Mouse (Mus musculus) MEL (cell line): ENCODE data around the gene Kctd10. TPM values are rescaled to one million over a fixed set of nuclear protein-coding genes. Genes with fewer than 3 reads are reported as not detected.

ENCODE experiments used
- DNase-seq: peaks from one replicate; pipeline ENCODE4 v3.0.0; 2011; ENCODE audit warnings: low read depth, low spot score
- H3K27ac ChIP-seq: 2 replicates; pipeline ENCODE4 v1.5.1; 2012; ENCODE audit warnings: low read depth, mild to moderate bottlenecking, control low read depth, low read length, moderate library complexity; ENCODE audit not compliant: control insufficient read depth
- H3K27me3 ChIP-seq, 2 experiments: fragments of 150-350 bp in 1 of 2; sonication (generic) in 1 of 2; 2 replicates each; pipeline ENCODE4 v1.6.1; 2012; ENCODE audit warnings: low read length in 2 of 2, mild to moderate bottlenecking in 2 of 2, improper control_type of control experiment in 1 of 2, moderate library complexity in 1 of 2; ENCODE audit not compliant: insufficient read depth in 2 of 2, control insufficient read depth in 1 of 2
- H3K36me3 ChIP-seq, 2 experiments: 2 replicates each; pipeline ENCODE4 v1.6.1; 2012 to 2014; ENCODE audit warnings: low read length in 2 of 2, improper control_type of control experiment in 1 of 2, inconsistent platforms in 1 of 2, mild to moderate bottlenecking in 1 of 2; ENCODE audit not compliant: insufficient read depth in 2 of 2, control insufficient read depth in 1 of 2
- H3K4me1 ChIP-seq, 2 experiments: fragments of 150-350 bp in 1 of 2; sonication (generic) in 1 of 2; 2 replicates each; pipeline ENCODE4 v1.6.1; 2012; ENCODE audit warnings: low read length in 2 of 2, improper control_type of control experiment in 1 of 2, mild to moderate bottlenecking in 1 of 2; ENCODE audit not compliant: insufficient read depth in 2 of 2, control insufficient read depth in 1 of 2
- H3K4me3 ChIP-seq, 2 experiments: fragments of 150-350 bp in 1 of 2; sonication (generic) in 1 of 2; 2 replicates each; pipeline ENCODE4 v1.5.1; 2012; ENCODE audit warnings: low read depth in 2 of 2, low read length in 2 of 2, mild to moderate bottlenecking in 2 of 2, moderate library complexity in 2 of 2, control low read depth in 1 of 2, improper control_type of control experiment in 1 of 2; ENCODE audit not compliant: control insufficient read depth in 1 of 2, insufficient read depth in 1 of 2
- H3K79me2 ChIP-seq: 2 replicates; pipeline ENCODE4 v1.6.1; 2012; ENCODE audit warnings: mild to moderate bottlenecking, low read length, moderate library complexity; ENCODE audit not compliant: control insufficient read depth, poor library complexity, insufficient read depth
- H3K9ac ChIP-seq: 2 replicates; pipeline ENCODE4 v1.6.1; 2012; ENCODE audit warnings: low read depth, mild to moderate bottlenecking, control low read depth, low read length, moderate library complexity; ENCODE audit not compliant: control insufficient read depth, poor library complexity, severe bottlenecking
- H3K9me3 ChIP-seq: fragments of 150-350 bp; sonication (generic); replicated peaks from 2 replicates; pipeline ENCODE4 v1.6.1; 2012; ENCODE audit warnings: mild to moderate bottlenecking, low read length, improper control_type of control experiment, moderate library complexity; ENCODE audit not compliant: insufficient read depth
- BHLHE40 ChIP-seq: IDR thresholded peaks from 2 replicates; pipeline ENCODE4 v1.6.1; 2012; ENCODE audit warnings: low read depth, mild to moderate bottlenecking, inconsistent platforms, low read length, improper control_type of control experiment, borderline replicate concordance
- CTCF ChIP-seq, 3 experiments: IDR thresholded peaks in 2 of 3; conservative IDR thresholded peaks in 1 of 3; 2 replicates each; pipeline ENCODE4 v1.5.1; 2011 to 2012; ENCODE audit warnings: low read length in 3 of 3, low read depth in 2 of 3, mild to moderate bottlenecking in 2 of 3, improper control_type of control experiment in 1 of 3, inconsistent platforms in 1 of 3, mixed read lengths in 1 of 3, moderate library complexity in 1 of 3; ENCODE audit not compliant: control insufficient read depth in 1 of 3, insufficient read depth in 1 of 3, poor library complexity in 1 of 3, severe bottlenecking in 1 of 3
- ETS1 ChIP-seq: IDR thresholded peaks from 2 replicates; pipeline ENCODE4 v1.6.1; 2012; ENCODE audit warnings: low read depth, mild to moderate bottlenecking, inconsistent platforms, low read length, improper control_type of control experiment, moderate library complexity
- GABPA ChIP-seq: IDR thresholded peaks from 2 replicates; pipeline ENCODE4 v1.6.1; 2012; ENCODE audit warnings: low read depth, mild to moderate bottlenecking, inconsistent platforms, low read length, improper control_type of control experiment, moderate library complexity
- GATA1 ChIP-seq: IDR thresholded peaks from 2 replicates; pipeline ENCODE4 v1.6.1; 2011; ENCODE audit warnings: low read depth, low read length, improper control_type of control experiment
- HCFC1 ChIP-seq: IDR thresholded peaks from 2 replicates; pipeline ENCODE4 v1.6.1; 2012; ENCODE audit warnings: low read depth, mild to moderate bottlenecking, inconsistent platforms, low read length, improper control_type of control experiment, moderate library complexity
- MAX ChIP-seq: IDR thresholded peaks from 2 replicates; pipeline ENCODE4 v1.6.1; 2011; ENCODE audit warnings: low read length, improper control_type of control experiment
- MAZ ChIP-seq: IDR thresholded peaks from 2 replicates; pipeline ENCODE4 v1.6.1; 2012; ENCODE audit warnings: low read depth, mild to moderate bottlenecking, inconsistent platforms, low read length, improper control_type of control experiment
- MEF2A ChIP-seq: IDR thresholded peaks from 2 replicates; pipeline ENCODE4 v1.6.1; 2014; ENCODE audit warnings: low read depth, mild to moderate bottlenecking, inconsistent platforms, low read length, improper control_type of control experiment; ENCODE audit not compliant: poor library complexity, insufficient replicate concordance, severe bottlenecking; ENCODE audit errors: extremely low read depth
- MYB ChIP-seq: IDR thresholded peaks from 2 replicates; pipeline ENCODE4 v1.6.1; 2011; ENCODE audit warnings: mild to moderate bottlenecking, low read depth, low read length, improper control_type of control experiment
- NELFE ChIP-seq: IDR thresholded peaks from 2 replicates; pipeline ENCODE4 v1.6.1; 2011; ENCODE audit warnings: low read depth, low read length, improper control_type of control experiment
- RAD21 ChIP-seq: IDR thresholded peaks from 2 replicates; pipeline ENCODE4 v1.6.1; 2011; ENCODE audit warnings: mild to moderate bottlenecking, low read depth, low read length, improper control_type of control experiment
- RCOR1 ChIP-seq: IDR thresholded peaks from 2 replicates; pipeline ENCODE4 v1.6.1; 2012; ENCODE audit warnings: low read depth, mild to moderate bottlenecking, inconsistent platforms, low read length, improper control_type of control experiment
- SIN3A ChIP-seq: IDR thresholded peaks from 2 replicates; pipeline ENCODE4 v1.6.1; 2012; ENCODE audit warnings: low read length, improper control_type of control experiment, inconsistent platforms
- SMC3 ChIP-seq: IDR thresholded peaks from 2 replicates; pipeline ENCODE4 v1.6.1; 2011; ENCODE audit warnings: low read depth, low read length, improper control_type of control experiment
- TAL1 ChIP-seq: IDR thresholded peaks from 2 replicates; pipeline ENCODE4 v1.6.1; 2012; ENCODE audit warnings: mild to moderate bottlenecking, inconsistent platforms, low read length, moderate library complexity, mixed read lengths
- USF2 ChIP-seq, 2 experiments: IDR thresholded peaks; 2 replicates each; pipeline ENCODE4 v1.6.1; 2011 to 2012; ENCODE audit warnings: improper control_type of control experiment in 2 of 2, low read length in 2 of 2, borderline replicate concordance in 1 of 2, inconsistent platforms in 1 of 2, low read depth in 1 of 2, mild to moderate bottlenecking in 1 of 2; ENCODE audit not compliant: insufficient read depth in 1 of 2
- ZKSCAN1 ChIP-seq: IDR thresholded peaks from 2 replicates; pipeline ENCODE4 v1.6.1; 2012; ENCODE audit warnings: low read depth, mild to moderate bottlenecking, inconsistent platforms, low read length, improper control_type of control experiment, moderate library complexity
- polyA plus RNA-seq, 2 experiments: library from polyadenylated mRNA; stranded (reverse) in 1 of 2; unstranded in 1 of 2; fragments of >175 nt in 1 of 2; fragments of >200 nt in 1 of 2; gene quantifications; 2 replicates each; pipeline versions ENCODE4 v1.2.1 to v1.2.4; 2012; ENCODE audit warnings: low replicate concordance in 2 of 2, low read depth in 1 of 2; ENCODE audit not compliant: insufficient read length in 2 of 2, insufficient read depth in 1 of 2, missing spikeins in 1 of 2
- total RNA-seq: library from RNA; depleted of rRNA; stranded (reverse); fragments of 300-350 nt; gene quantifications from 2 replicates; pipeline ENCODE4 v1.2.3, GENCODE M21; 2012

The Kctd10 gene
- total and polyA plus RNA-seq, 3 experiments, result 42.2 to 47.8 TPM; not detected in 1

- no peak overlapping the region for H3K4me3 ChIP-seq
- no peak overlapping the region for H3K9ac ChIP-seq
- peaks cover 8 to 30% of the 10 kb centered on the region in 2 experiments; a peak in 3 of 4 replicates for H3K36me3 ChIP-seq
- H3K79me2 ChIP-seq, result no peaks in the 10 kb centered on the region
- DNase-seq, result no peak
- no peak overlapping the region for H3K27ac ChIP-seq
- no peaks in the 10 kb centered on the region for H3K9me3 ChIP-seq
- no peak for TF ChIP-seq BHLHE40
- no peak for TF ChIP-seq SMC3
- TF ChIP-seq MAZ, result no peak
- no peak for TF ChIP-seq MAX
- TF ChIP-seq RAD21, result no peak
- no peak for TF ChIP-seq SIN3A
- no peak for TF ChIP-seq CTCF (IDR thresholded peaks at IDR 0.05 in 2 of 3, conservative IDR thresholded peaks at IDR 0.05 in 1 of 3; ENCODE audit: control insufficient read depth in 1 of 3, insufficient read depth in 1 of 3, low read depth in 2 of 3, low read length in 3 of 3, poor library complexity in 1 of 3, severe bottlenecking in 1 of 3)
- no peak for TF ChIP-seq GABPA
- TF ChIP-seq ZKSCAN1, result no peak
- no peak for TF ChIP-seq RCOR1
- TF ChIP-seq ETS1, result no peak
- TF ChIP-seq MYB, result no peak
- TF ChIP-seq NELFE, result no peak
- no peak for TF ChIP-seq TAL1
- no peak for TF ChIP-seq HCFC1
- H3K27me3 ChIP-seq, result no peaks in the 10 kb centered on the region
- peaks cover 19 to 45% of the 10 kb centered on the region in 2 experiments for H3K4me1 ChIP-seq
Observed at GRCm38 (mm10) chr5:114369921-114370320, 10.4 kb downstream of the Kctd10 start.

- no peaks in the 10 kb centered on the region for H3K27me3 ChIP-seq
- H3K79me2 ChIP-seq, result no peaks in the 10 kb centered on the region
- DNase-seq, result no peak
- no peak for TF ChIP-seq MEF2A
- TF ChIP-seq GATA1, result no peak
- no peak for TF ChIP-seq USF2 (IDR thresholded peaks at IDR 0.05; ENCODE audit: borderline replicate concordance in 1 of 2, insufficient read depth in 1 of 2, low read depth in 1 of 2, low read length in 2 of 2)
- H3K9ac ChIP-seq, result no peak overlapping the region
- H3K4me3 ChIP-seq, result no peak overlapping the region
- peaks cover 8 to 28% of the 10 kb centered on the region in 2 experiments; a peak in 3 of 4 replicates for H3K36me3 ChIP-seq
- H3K4me1 ChIP-seq, result peaks cover 18 to 42% of the 10 kb centered on the region in 2 experiments
- H3K27ac ChIP-seq, result no peak overlapping the region
- no peaks in the 10 kb centered on the region for H3K9me3 ChIP-seq
Observed at GRCm38 (mm10) chr5:114368803-114369496, 11.4 kb downstream of the Kctd10 start.
